Mouse (Mus musculus): ENCODE results near the gene Galnt2.

- TF ChIP-seq CTCF (IDR thresholded peaks at IDR 0.05; ENCODE audit: low read depth, low read length) (no peak), POLR2A (IDR thresholded peaks at IDR 0.05; ENCODE audit: insufficient read depth, low read length) (no peak), EP300 (IDR thresholded peaks at IDR 0.05; ENCODE audit: insufficient read depth, low read depth, low read length) (no peak)
These were observed 47.1 kb upstream of the Galnt2 start for GRCm38 (mm10) chr8:124184078-124184477.

Data from ES-Bruce4 (cell line).